Mouse (Mus musculus) limb, embryonic 14.5 days (tissue): ENCODE data around the gene Zfp131. TPM values are rescaled to one million over a fixed set of nuclear protein-coding genes. Genes with fewer than 3 reads are reported as not detected.

ENCODE experiments used
- ATAC-seq: fragments of 200-750 bp; cut with Nextera tagmentation; 2 replicates; pipeline ENCODE4 v1.8.0; 2017; ENCODE audit warnings: low read depth, moderate number of reproducible peaks, moderate TSS enrichment; ENCODE audit not compliant: low FRiP score
- DNase-seq: peaks from one replicate; pipeline ENCODE4 v3.0.0-alpha.2; 2015; ENCODE audit warnings: low spot score
- H3K27ac ChIP-seq: fragments of 300-500 bp; sonication (generic); replicated peaks from 2 replicates; pipeline ENCODE4 v1.5.1; 2014; ENCODE audit warnings: low read depth, mild to moderate bottlenecking, low read length, moderate library complexity, mixed read lengths
- H3K27me3 ChIP-seq: fragments of 300-500 bp; sonication (generic); 2 replicates; pipeline ENCODE4 v1.6.1; 2014; ENCODE audit warnings: low read length, mixed read lengths; ENCODE audit not compliant: control insufficient read depth, insufficient read depth
- H3K36me3 ChIP-seq: fragments of 300-500 bp; sonication (generic); 2 replicates; pipeline ENCODE4 v1.6.1; 2014; ENCODE audit warnings: mild to moderate bottlenecking, low read length, moderate library complexity, mixed read lengths; ENCODE audit not compliant: control insufficient read depth, insufficient read depth
- H3K4me1 ChIP-seq: fragments of 300-500 bp; sonication (generic); 2 replicates; pipeline ENCODE4 v1.6.1; 2014; ENCODE audit warnings: antibody characterized with exemption, low read length, mixed read lengths; ENCODE audit not compliant: control insufficient read depth, insufficient read depth
- H3K4me2 ChIP-seq: fragments of 300-500 bp; sonication (generic); replicated peaks from 2 replicates; pipeline ENCODE4 v1.6.1; 2014; ENCODE audit warnings: low read depth, mild to moderate bottlenecking, low read length, moderate library complexity; ENCODE audit not compliant: severe bottlenecking
- H3K4me3 ChIP-seq: fragments of 300-500 bp; sonication (generic); replicated peaks from 2 replicates; pipeline ENCODE4 v1.5.1; 2014; ENCODE audit warnings: low read length
- H3K9ac ChIP-seq: fragments of 300-500 bp; sonication (generic); 2 replicates; pipeline ENCODE4 v1.6.1; 2014; ENCODE audit warnings: mild to moderate bottlenecking, low read depth, low read length, moderate library complexity; ENCODE audit not compliant: severe bottlenecking
- H3K9me3 ChIP-seq: fragments of 300-500 bp; sonication (generic); 2 replicates; pipeline ENCODE4 v1.6.1; 2016; ENCODE audit warnings: low read length; ENCODE audit not compliant: control insufficient read depth
- POLR2A ChIP-seq: fragments of 200-500 bp; IDR thresholded peaks from 2 replicates; pipeline ENCODE4 v1.8.0; 2012; ENCODE audit warnings: inconsistent platforms, mild to moderate bottlenecking, moderate library complexity, borderline replicate concordance; ENCODE audit not compliant: insufficient read depth, insufficient read length; ENCODE audit errors: extremely low read depth
- WGBS: fragments of 180-500 bp; shearing (Covaris S2); extraction: QIAGEN DNeasy Blood & Tissue Kit; methylation state at CpG from one replicate; pipeline ENCODE4 v1.1.7; 2014; 5-methylcytosine and 5-hydroxymethylcytosine counted together
- polyA plus RNA-seq, 2 experiments: library from polyadenylated mRNA; depleted of rRNA in 1 of 2; stranded (reverse) in 1 of 2; unstranded in 1 of 2; fragments of >200 nt; fragmentation: Nextera tagmentation in 1 of 2; extraction: Ambion mirVana in 1 of 2; gene quantifications; 2 replicates each; pipeline versions ENCODE4 v1.2.1 to v1.2.3; 2012 to 2014

Gene Zfp131
- polyA plus RNA-seq, 2 experiments = 32.1 to 39.6 TPM

GRCm38 (mm10) chr13:119756831-119757230 lies 33.9 kb downstream of the Zfp131 start:
- Histone ChIP-seq H3K9me3 (no peaks in the 10 kb centered on the region), H3K9ac (no peak overlapping the region), H3K4me2 (no peak overlapping the region; the same call in 1 of the 2 replicates), H3K27me3 (no peaks in the 10 kb centered on the region), H3K4me1 (peaks cover 9% of the 10 kb centered on the region), H3K4me3 (no peak overlapping the region), H3K36me3 (no peaks in the 10 kb centered on the region; the same call in 1 of the 2 replicates), H3K27ac (no peak overlapping the region)
- no peak for TF ChIP-seq POLR2A
- WGBS = 26% methylated on average over 5 of the region's 5 CpGs
- DNase-seq = peak; percentile 63
- no peak for ATAC-seq

GRCm38 (mm10) chr13:119755681-119756471 lies 34.8 kb downstream of the Zfp131 start, which contains the start of gene Nim1k:
Gene Nim1k, minus strand, starts transcription at chr13:119755882.
- Histone ChIP-seq H3K4me3 (peak within 1 kb of the TSS; percentile 55), H3K4me1 (peaks cover 9% of the 10 kb centered on the region), H3K27me3 (no peaks in the 10 kb centered on the region), H3K36me3 (no peaks in the 10 kb centered on the region), H3K27ac (peak within 1 kb of the TSS; percentile 43; the same call in 1 of the 2 replicates), H3K9me3 (no peaks in the 10 kb centered on the region), H3K4me2 (peak within 1 kb of the TSS; percentile 94), H3K9ac (peak within 1 kb of the TSS; percentile 74)
- peak; percentile 51; the same call in 1 of the 2 replicates for TF ChIP-seq POLR2A
- peak; percentile 88 for ATAC-seq
- WGBS = under 1% methylated on average over 41 of the region's 43 CpGs
- DNase-seq = peak; percentile 65

GRCm38 (mm10) chr13:119755141-119755547 lies 35.5 kb downstream of the Zfp131 start:
- H3K4me3 ChIP-seq = peak overlapping the region; percentile 55
- H3K4me1 ChIP-seq = peaks cover 9% of the 10 kb centered on the region
- H3K36me3 ChIP-seq = no peaks in the 10 kb centered on the region
- H3K9ac ChIP-seq = peak overlapping the region; percentile 74
- WGBS = 3% methylated on average over 16 of the region's 16 CpGs
- H3K27me3 ChIP-seq = no peaks in the 10 kb centered on the region
- H3K27ac ChIP-seq = peak overlapping the region; percentile 43; the same call in 1 of the 2 replicates
- H3K4me2 ChIP-seq = peak overlapping the region; percentile 94
- ATAC-seq (0 out of 2 replicates have a peak, but pooled peaks have one; percentile 34), DNase-seq (no peak)
- no peaks in the 10 kb centered on the region for H3K9me3 ChIP-seq
- TF ChIP-seq POLR2A = no peak

GRCm38 (mm10) chr13:119754635-119755020 lies 36.1 kb downstream of the Zfp131 start:
- no peaks in the 10 kb centered on the region for H3K9me3 ChIP-seq
- 34% methylated on average over 3 of the region's 3 CpGs for WGBS
- no peaks in the 10 kb centered on the region for H3K27me3 ChIP-seq
- ATAC-seq = no peak
- peak overlapping the region; percentile 55 for H3K4me3 ChIP-seq
- peaks cover 9% of the 10 kb centered on the region for H3K4me1 ChIP-seq
- no peak for TF ChIP-seq POLR2A
- H3K36me3 ChIP-seq = no peaks in the 10 kb centered on the region
- H3K4me2 ChIP-seq = peak overlapping the region; percentile 94
- H3K9ac ChIP-seq = 0 out of 2 replicates have a peak overlapping the region, but pooled peaks have one; percentile 74
- no peak for DNase-seq
- no peak overlapping the region for H3K27ac ChIP-seq

GRCm38 (mm10) chr13:119753859-119754634 lies 36.6 kb downstream of the Zfp131 start:
- DNase-seq (no peak), ATAC-seq (no peak)
- Histone ChIP-seq H3K4me3 (no peak overlapping the region), H3K36me3 (no peaks in the 10 kb centered on the region), H3K27me3 (no peaks in the 10 kb centered on the region), H3K27ac (no peak overlapping the region), H3K9ac (no peak overlapping the region), H3K9me3 (no peaks in the 10 kb centered on the region), H3K4me1 (peaks cover 9% of the 10 kb centered on the region), H3K4me2 (no peak overlapping the region)
- WGBS = 54% methylated on average over 9 of the region's 9 CpGs
- no peak for TF ChIP-seq POLR2A
